Mouse (Mus musculus) gastrocnemius, adult 2 months (tissue): ENCODE data around the gene Auts2. TPM values are rescaled to one million over a fixed set of nuclear protein-coding genes. Genes with fewer than 3 reads are reported as not detected.

Experiments used
- DNase-seq: peaks from one replicate; pipeline ENCODE4 v3.0.0; 2022
- H3K27ac ChIP-seq: fragments of 200-600 bp; 2 replicates; pipeline ENCODE4 v1.8.1; 2022; ENCODE audit warnings: mild to moderate bottlenecking
- H3K4me3 ChIP-seq: fragments of 200-600 bp; 2 replicates; pipeline ENCODE4 v1.8.1; 2022; ENCODE audit warnings: mild to moderate bottlenecking, moderate library complexity
- CTCF ChIP-seq: fragments of 200-600 bp; IDR thresholded peaks from 2 replicates; pipeline ENCODE4 v1.8.1; 2022; ENCODE audit warnings: antibody characterized with exemption, mild to moderate bottlenecking, moderate library complexity
- intact Hi-C: fragments of 180-260 bp; cut with DNase I; formaldehyde crosslinking; loops from one replicate; pipeline ENCODE4 v1.15.1; 2025
- total RNA-seq, 2 experiments: library from RNA; stranded (reverse); gene quantifications; 2 replicates each; pipeline ENCODE4 v1.2.3; 2021

Auts2 gene
- total RNA-seq, 2 experiments from 2014 or later, result 13.0 to 31.1 TPM

- intact Hi-C loops, result no loop called here
These were observed 313.3 kb downstream of the Auts2 start for GRCm38 (mm10) chr5:132229644-132230357.

DNA sequence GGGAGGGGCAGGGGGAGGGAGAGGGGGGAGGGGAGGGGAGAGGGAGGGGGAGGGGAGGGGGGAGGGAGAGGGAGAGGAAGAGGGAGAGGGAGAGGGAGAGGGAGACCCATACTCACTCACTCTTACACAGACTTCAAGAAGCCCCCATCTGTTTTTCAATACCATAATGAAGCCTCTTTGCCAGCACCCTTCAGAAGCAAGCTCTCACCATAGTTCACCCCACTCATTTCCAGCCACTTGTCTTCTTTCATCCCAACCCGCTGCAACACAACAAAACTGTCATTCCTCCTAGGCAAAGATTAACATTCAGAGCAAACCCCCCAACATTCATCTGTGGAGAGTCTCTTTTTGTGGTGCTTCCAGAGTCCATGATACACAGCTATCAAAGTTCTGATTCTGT, 314.1 kb downstream of the Auts2 start:
- intact Hi-C loops, result no loop called here

More at GRCm38 (mm10) chr5:132229644-132230357, 313.3 kb downstream of the Auts2 start:
- TF ChIP-seq CTCF, result no peak
- Histone ChIP-seq H3K27ac (no peak overlapping the region), H3K4me3 (no peak overlapping the region)
- DNase-seq, result peak; percentile 51

GRCm38 (mm10) chr5:132220376-132220930, 322.7 kb downstream of the Auts2 start:
- DNase-seq, result no peak
- TF ChIP-seq CTCF, result no peak
- Histone ChIP-seq H3K27ac (no peak overlapping the region), H3K4me3 (no peak overlapping the region)
- intact Hi-C loops, result no loop called here

More for the DNA sequence above, 314.1 kb downstream of the Auts2 start:
- Histone ChIP-seq H3K4me3 (no peak overlapping the region), H3K27ac (no peak overlapping the region)
- TF ChIP-seq CTCF, result no peak
- DNase-seq, result no peak

DNA sequence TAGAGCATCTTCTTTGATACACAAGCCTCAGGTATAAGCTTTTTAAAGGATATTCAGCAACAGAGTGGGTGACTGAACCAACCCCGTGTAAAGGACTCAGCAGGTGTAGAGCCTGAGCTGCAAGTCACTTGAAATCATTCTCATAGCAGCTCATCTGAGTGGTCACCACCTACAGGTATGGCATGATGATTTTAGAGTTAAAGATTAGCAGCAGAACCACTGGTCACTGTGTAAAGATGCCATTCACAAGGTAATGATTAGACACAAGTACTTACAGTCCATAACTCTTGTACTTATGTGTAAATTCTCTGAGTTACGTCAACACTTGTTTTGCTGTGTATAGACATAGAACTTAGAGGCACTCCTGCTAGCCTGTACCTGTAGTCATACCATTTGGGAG, 327.0 kb downstream of the Auts2 start:
- intact Hi-C loops, result no loop called here

DNA sequence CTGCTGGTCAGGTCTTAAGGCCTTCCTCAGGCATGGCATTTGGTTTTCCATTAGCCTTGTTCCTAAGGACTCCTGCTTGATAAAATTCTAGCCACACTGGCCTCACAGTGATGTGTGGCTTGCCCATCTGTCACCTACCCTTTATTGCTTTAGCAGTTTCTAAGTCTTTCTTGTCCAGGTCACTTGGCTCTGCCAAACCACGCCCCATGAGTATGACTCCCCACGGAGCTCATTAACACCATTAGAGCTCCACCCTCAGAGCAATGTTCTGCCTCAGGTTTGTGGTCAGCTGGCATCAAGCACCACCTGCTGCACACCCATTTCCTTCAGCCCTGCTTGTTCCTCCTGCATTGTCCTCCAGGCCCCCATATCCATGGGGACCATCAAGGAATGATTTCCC, 330.7 kb downstream of the Auts2 start:
- Histone ChIP-seq H3K4me3 (no peak overlapping the region), H3K27ac (no peak overlapping the region)
- no peak for TF ChIP-seq CTCF
- DNase-seq, result no peak
- intact Hi-C loops, result no loop called here

More for the DNA sequence above, 327.0 kb downstream of the Auts2 start:
- no peak for TF ChIP-seq CTCF
- Histone ChIP-seq H3K4me3 (no peak overlapping the region), H3K27ac (no peak overlapping the region)
- DNase-seq, result no peak

DNA sequence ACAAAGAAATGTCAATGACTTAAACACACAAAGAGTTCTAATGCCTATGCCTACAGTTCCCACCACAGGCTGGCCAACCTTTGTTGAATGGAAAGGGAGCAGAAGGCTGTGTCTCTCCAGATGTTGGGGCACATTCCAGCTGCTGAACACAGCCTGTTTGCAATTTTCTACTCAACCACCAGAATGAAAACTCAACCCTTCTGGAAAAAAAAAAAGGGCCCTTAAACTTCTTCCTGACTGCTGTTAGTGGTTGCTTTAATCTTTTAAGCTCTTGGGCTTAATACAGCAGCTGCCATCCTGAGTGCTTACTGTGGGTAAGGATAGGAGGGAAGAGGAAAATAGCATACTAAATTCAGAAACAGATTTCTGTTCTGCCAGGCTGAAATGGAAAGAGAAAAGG, 333.4 kb downstream of the Auts2 start:
- intact Hi-C loops, result no loop called here

GRCm38 (mm10) chr5:132206220-132206619, 336.9 kb downstream of the Auts2 start:
- TF ChIP-seq CTCF, result no peak
- intact Hi-C loops, result no loop called here
- DNase-seq, result no peak
- no peak overlapping the region for H3K4me3 ChIP-seq
- H3K27ac ChIP-seq, result no peak overlapping the region

More for the DNA sequence above, 333.4 kb downstream of the Auts2 start:
- no peak for TF ChIP-seq CTCF
- no peak for DNase-seq
- Histone ChIP-seq H3K4me3 (no peak overlapping the region), H3K27ac (no peak overlapping the region)

DNA sequence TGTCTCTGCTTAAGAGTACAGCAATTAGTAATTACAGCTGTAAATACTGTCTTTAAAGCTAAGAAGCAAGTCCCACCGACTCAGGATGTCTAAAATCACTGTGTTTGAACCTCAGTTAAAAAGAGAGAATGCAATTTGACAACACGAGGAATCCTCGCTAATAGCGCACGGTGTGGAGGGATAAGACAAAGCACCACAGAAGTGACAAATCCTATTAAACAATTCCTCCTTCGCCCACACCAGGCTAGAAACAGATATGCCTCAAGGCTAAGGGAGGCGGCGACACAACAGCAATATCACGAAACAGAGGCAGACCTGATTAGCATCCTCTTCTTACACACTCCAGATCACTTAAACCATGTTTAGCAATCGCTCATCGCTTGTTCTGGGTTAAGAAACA, 339.3 kb downstream of the Auts2 start:
- no peak for TF ChIP-seq CTCF
- H3K27ac ChIP-seq, result no peak overlapping the region
- no peak overlapping the region for H3K4me3 ChIP-seq
- intact Hi-C loops, result no loop called here
- DNase-seq, result no peak

- TF ChIP-seq CTCF, result no peak
- H3K27ac ChIP-seq, result no peak overlapping the region
- DNase-seq, result peak; percentile 36
- intact Hi-C loops, result no loop called here
- no peak overlapping the region for H3K4me3 ChIP-seq
These were observed 342.0 kb downstream of the Auts2 start for GRCm38 (mm10) chr5:132201077-132201645.

GRCm38 (mm10) chr5:132200595-132200994, 342.5 kb downstream of the Auts2 start:
- intact Hi-C loops, result no loop called here
- Histone ChIP-seq H3K4me3 (no peak overlapping the region), H3K27ac (no peak overlapping the region)
- TF ChIP-seq CTCF, result no peak
- no peak for DNase-seq

DNA sequence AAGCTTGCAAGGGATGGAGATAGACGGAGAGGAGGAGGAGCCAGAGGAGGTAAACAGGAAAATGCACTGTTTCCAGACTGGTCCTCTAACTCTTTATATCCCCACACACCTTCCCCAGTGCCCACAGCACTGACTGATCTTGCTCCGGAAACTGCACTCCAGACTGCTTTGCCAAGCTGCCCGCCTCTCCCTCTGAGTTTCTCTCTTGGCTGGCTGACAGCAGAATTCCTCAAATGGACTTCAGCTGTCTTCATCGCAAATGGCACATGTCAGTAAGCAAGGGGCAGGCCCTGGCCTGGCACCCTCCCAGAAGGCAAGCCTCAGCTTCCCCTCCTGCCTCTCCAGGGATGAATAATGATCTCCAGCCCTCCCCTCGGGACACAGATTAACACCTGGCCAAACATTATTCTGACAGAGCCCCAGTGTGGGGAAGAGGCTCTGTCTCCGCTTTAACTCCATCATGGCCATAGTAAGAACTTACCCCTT, 348.1 kb downstream of the Auts2 start:
- no peak overlapping the region for H3K27ac ChIP-seq
- peak; percentile 49 for DNase-seq
- intact Hi-C loops, result no loop called here
- no peak overlapping the region for H3K4me3 ChIP-seq
- TF ChIP-seq CTCF, result no peak

- Histone ChIP-seq H3K4me3 (no peak overlapping the region), H3K27ac (no peak overlapping the region)
- intact Hi-C loops, result no loop called here
- no peak for DNase-seq
- TF ChIP-seq CTCF, result no peak
These were observed 353.0 kb downstream of the Auts2 start for GRCm38 (mm10) chr5:132190190-132190589.

- no peak overlapping the region for H3K27ac ChIP-seq
- no peak for DNase-seq
- no peak for TF ChIP-seq CTCF
- intact Hi-C loops, result no loop called here
- H3K4me3 ChIP-seq, result 0 out of 2 replicates have a peak overlapping the region, but pooled peaks have one; percentile 7
These were observed 356.5 kb downstream of the Auts2 start for GRCm38 (mm10) chr5:132186659-132187058.

- intact Hi-C loops, result no loop called here
- Histone ChIP-seq H3K4me3 (0 out of 2 replicates have a peak overlapping the region, but pooled peaks have one; percentile 7), H3K27ac (no peak overlapping the region)
- no peak for TF ChIP-seq CTCF
- no peak for DNase-seq
These were observed 356.9 kb downstream of the Auts2 start for GRCm38 (mm10) chr5:132186221-132186620.
